Mouse (Mus musculus) intestine, postnatal 0 days (tissue): ENCODE data around the gene Ikbke. TPM values are rescaled to one million over a fixed set of nuclear protein-coding genes. Genes with fewer than 3 reads are reported as not detected.
A peak's percentile ranks its signal among the peaks of the same experiment; 100 is the strongest.

Experiments
- ATAC-seq: fragments of 200-750 bp; cut with Nextera tagmentation; 2 replicates; pipeline ENCODE4 v1.8.0; 2017; ENCODE audit warnings: mild to moderate bottlenecking, moderate TSS enrichment, moderate library complexity
- H3K27ac ChIP-seq: fragments of 300-500 bp; sonication (generic); 2 replicates; pipeline ENCODE4 v1.5.1; 2014; ENCODE audit warnings: mild to moderate bottlenecking, low read depth, low read length, moderate library complexity
- H3K27me3 ChIP-seq: fragments of 300-500 bp; sonication (generic); replicated peaks from 2 replicates; pipeline ENCODE4 v1.6.1; 2014; ENCODE audit warnings: low read length, mixed read lengths; ENCODE audit not compliant: control insufficient read depth, insufficient read depth
- H3K36me3 ChIP-seq: fragments of 300-500 bp; sonication (generic); 2 replicates; pipeline ENCODE4 v1.6.1; 2014; ENCODE audit warnings: mild to moderate bottlenecking, moderate library complexity; ENCODE audit not compliant: control insufficient read depth, insufficient read depth
- H3K4me1 ChIP-seq: fragments of 300-500 bp; sonication (generic); replicated peaks from 2 replicates; pipeline ENCODE4 v1.6.1; 2014; ENCODE audit warnings: antibody characterized with exemption, low read length, mixed read lengths; ENCODE audit not compliant: control insufficient read depth, insufficient read depth
- H3K4me2 ChIP-seq: fragments of 300-500 bp; sonication (generic); replicated peaks from 2 replicates; pipeline ENCODE4 v1.6.1; 2014; ENCODE audit warnings: low read depth, mild to moderate bottlenecking, moderate library complexity
- H3K4me3 ChIP-seq: fragments of 300-500 bp; sonication (generic); 2 replicates; pipeline ENCODE4 v1.5.1; 2014; ENCODE audit warnings: low read depth, low read length
- H3K9ac ChIP-seq: fragments of 300-500 bp; sonication (generic); 2 replicates; pipeline ENCODE4 v1.6.1; 2014; ENCODE audit warnings: mild to moderate bottlenecking, low read depth, low read length
- H3K9me3 ChIP-seq: fragments of 300-500 bp; sonication (generic); 2 replicates; pipeline ENCODE4 v1.6.1; 2016; ENCODE audit warnings: mixed run types; ENCODE audit not compliant: control insufficient read depth
- CTCF ChIP-seq: sonication (generic); IDR thresholded peaks from 2 replicates; pipeline ENCODE4 v1.5.1; 2016; ENCODE audit warnings: low read depth, mild to moderate bottlenecking, control low read depth, antibody characterized with exemption, moderate library complexity
- WGBS: fragments of 180-500 bp; shearing (Covaris S2); extraction: QIAGEN DNeasy Blood & Tissue Kit; methylation state at CpG from one replicate; pipeline ENCODE4 v1.1.7; 2014; 5-methylcytosine and 5-hydroxymethylcytosine counted together
- polyA plus RNA-seq: library from polyadenylated mRNA; unstranded; fragments of >200 nt; fragmentation: Nextera tagmentation; extraction: Ambion mirVana; gene quantifications from 2 replicates; pipeline ENCODE4 v1.2.1, GENCODE M21; 2015

Gene Ikbke
- polyA plus RNA-seq, 1 experiment from 2014 or later, result 8.3 TPM

- 80% methylated on average over 12 of the region's 12 CpGs for WGBS
- H3K9ac ChIP-seq, result no peak overlapping the region
- TF ChIP-seq CTCF, result no peak
- peaks cover 24% of the 10 kb centered on the region for H3K27me3 ChIP-seq
- no peaks in the 10 kb centered on the region for H3K9me3 ChIP-seq
- H3K36me3 ChIP-seq, result no peaks in the 10 kb centered on the region
- H3K4me3 ChIP-seq, result no peak overlapping the region
- H3K4me2 ChIP-seq, result no peak overlapping the region
- ATAC-seq, result no peak
- H3K4me1 ChIP-seq, result no peaks in the 10 kb centered on the region
- no peak overlapping the region for H3K27ac ChIP-seq
These were observed 39.7 kb downstream of the Ikbke start for GRCm38 (mm10) chr1:131239576-131240193.

GRCm38 (mm10) chr1:131238931-131239381 lies 40.5 kb downstream of the Ikbke start:
- WGBS, result 55% methylated on average over 8 of the region's 8 CpGs
- no peak overlapping the region for H3K4me2 ChIP-seq
- peaks cover 16% of the 10 kb centered on the region; the same call in 1 of the 2 replicates for H3K27me3 ChIP-seq
- no peaks in the 10 kb centered on the region for H3K9me3 ChIP-seq
- H3K36me3 ChIP-seq, result no peaks in the 10 kb centered on the region
- no peak overlapping the region for H3K9ac ChIP-seq
- H3K4me3 ChIP-seq, result no peak overlapping the region
- TF ChIP-seq CTCF, result no peak
- no peaks in the 10 kb centered on the region for H3K4me1 ChIP-seq
- H3K27ac ChIP-seq, result no peak overlapping the region; the same call in 1 of the 2 replicates
- no peak for ATAC-seq

DNA sequence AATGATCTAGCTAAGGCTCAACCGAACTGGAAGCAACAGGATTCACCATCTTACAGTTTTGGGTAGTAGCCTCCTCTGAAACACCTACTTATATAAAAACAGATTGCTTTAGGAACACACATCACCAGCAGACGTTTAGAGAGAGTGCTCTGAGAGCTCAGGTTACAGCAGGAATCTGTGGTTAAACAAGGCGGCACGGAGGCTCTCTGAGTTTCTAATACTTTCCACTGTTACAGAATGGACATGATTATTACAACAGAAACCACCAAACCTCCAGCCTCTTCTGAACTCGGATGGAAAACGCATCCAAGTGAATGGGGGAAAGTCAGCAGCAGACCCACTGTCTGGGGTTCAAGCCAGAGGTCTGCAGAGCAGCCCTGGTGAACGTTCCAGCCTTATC lies 43.3 kb downstream of the Ikbke start:
- Histone ChIP-seq H3K27ac (no peak overlapping the region), H3K36me3 (no peaks in the 10 kb centered on the region), H3K4me3 (no peak overlapping the region), H3K4me2 (no peak overlapping the region), H3K9me3 (no peaks in the 10 kb centered on the region), H3K27me3 (no peaks in the 10 kb centered on the region), H3K9ac (no peak overlapping the region), H3K4me1 (no peaks in the 10 kb centered on the region)
- 61% methylated on average over 7 of the region's 7 CpGs for WGBS
- TF ChIP-seq CTCF, result no peak
- ATAC-seq, result no peak

- Histone ChIP-seq H3K9ac (no peak overlapping the region), H3K36me3 (no peaks in the 10 kb centered on the region), H3K4me3 (no peak overlapping the region), H3K27ac (no peak overlapping the region), H3K9me3 (no peaks in the 10 kb centered on the region), H3K4me1 (no peaks in the 10 kb centered on the region), H3K27me3 (no peaks in the 10 kb centered on the region), H3K4me2 (no peak overlapping the region)
- no peak for ATAC-seq
- 57% methylated on average over 12 of the region's 12 CpGs for WGBS
- no peak for TF ChIP-seq CTCF
These were observed 45.9 kb downstream of the Ikbke start for GRCm38 (mm10) chr1:131233527-131233926.

DNA sequence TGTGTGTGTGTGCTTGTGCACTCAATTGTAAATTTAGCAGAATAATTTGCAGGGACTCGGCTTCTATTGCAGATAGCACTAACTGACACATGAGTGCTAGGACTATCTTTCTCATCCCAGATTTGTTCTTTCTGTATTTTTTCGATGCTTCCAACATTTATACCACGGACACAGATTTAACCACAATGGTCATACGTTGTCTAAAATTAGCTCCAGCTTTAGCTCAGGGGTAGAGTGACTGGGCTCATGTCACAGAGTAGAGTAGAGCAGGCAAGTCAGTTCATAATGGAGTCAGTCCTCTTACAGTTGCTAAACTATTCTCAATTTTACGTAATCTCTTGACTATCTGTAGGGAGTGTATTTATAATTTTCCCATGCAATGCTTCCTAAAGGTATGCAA lies 50.7 kb downstream of the Ikbke start:
- Histone ChIP-seq H3K9ac (no peak overlapping the region), H3K27me3 (no peaks in the 10 kb centered on the region), H3K36me3 (no peaks in the 10 kb centered on the region), H3K27ac (no peak overlapping the region), H3K9me3 (no peaks in the 10 kb centered on the region), H3K4me1 (no peaks in the 10 kb centered on the region), H3K4me3 (no peak overlapping the region), H3K4me2 (no peak overlapping the region)
- ATAC-seq, result no peak
- TF ChIP-seq CTCF, result no peak
- WGBS, result 76% methylated on average over 5 of the region's 5 CpGs

- Histone ChIP-seq H3K27ac (no peak overlapping the region), H3K4me3 (no peak overlapping the region), H3K9ac (no peak overlapping the region), H3K9me3 (no peaks in the 10 kb centered on the region), H3K4me2 (no peak overlapping the region), H3K4me1 (no peaks in the 10 kb centered on the region), H3K27me3 (no peaks in the 10 kb centered on the region), H3K36me3 (no peaks in the 10 kb centered on the region)
- 32% methylated on average over 7 of the region's 7 CpGs for WGBS
- ATAC-seq, result peak; percentile 72; the same call in 1 of the 2 replicates
- TF ChIP-seq CTCF, result peak; percentile 53
These were observed 51.2 kb downstream of the Ikbke start for GRCm38 (mm10) chr1:131228225-131228624.
